Mouse (Mus musculus) kidney, postnatal 10 days (tissue): Measurements from ENCODE around the gene Commd4.

Experiments used
- DNase-seq: peaks from one replicate; pipeline ENCODE4 v3.0.0; 2021; ENCODE audit warnings: mixed read lengths

Gene Commd4

GRCm38 (mm10) chr9:57141417-57142353 is 16.4 kb downstream of the Commd4 start:
- DNase-seq = no peak

DNA sequence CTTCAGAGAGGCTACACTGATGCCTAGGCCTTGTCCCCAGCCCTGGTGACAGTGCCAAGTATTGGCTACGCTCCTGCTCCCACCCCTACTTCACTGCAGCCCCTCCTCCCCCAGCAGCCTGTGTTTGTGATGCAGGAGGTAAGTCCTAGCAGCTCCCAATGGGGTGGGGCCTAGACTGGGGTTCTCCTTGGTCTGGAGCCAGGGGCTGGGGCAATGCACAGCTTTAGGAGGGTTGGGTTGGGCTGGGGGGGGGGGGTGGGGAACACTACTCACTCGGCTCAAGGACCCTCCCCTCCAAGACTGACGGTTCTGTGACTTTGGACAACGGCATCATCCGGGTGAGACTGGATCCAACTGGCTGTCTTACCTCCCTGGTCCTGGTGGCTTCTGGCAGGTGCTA is 18.6 kb downstream of the Commd4 start:
- DNase-seq = no peak

- no peak for DNase-seq
Observed at GRCm38 (mm10) chr9:57139110-57139509, 19.0 kb downstream of the Commd4 start.

DNA sequence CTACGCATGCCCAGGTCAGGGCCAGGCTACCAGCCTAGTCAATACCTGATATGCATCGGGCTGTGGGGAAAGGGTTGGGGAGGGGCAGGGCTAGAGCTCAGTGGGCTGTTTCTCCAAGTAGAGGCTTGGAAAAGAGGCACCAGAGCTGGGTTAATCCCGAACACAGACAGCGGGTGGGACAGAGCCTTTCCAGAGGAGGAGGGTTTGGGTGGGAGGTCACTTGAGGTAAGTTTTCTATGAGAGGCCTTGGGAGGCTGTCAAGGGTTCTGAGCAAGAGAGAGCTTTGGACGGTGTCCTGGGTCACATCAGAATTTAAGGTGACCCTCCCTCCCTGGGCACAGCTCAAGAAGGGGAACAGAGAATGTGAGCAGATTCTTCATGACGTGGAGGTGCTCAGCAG is 19.6 kb downstream of the Commd4 start:
- no peak for DNase-seq

DNA sequence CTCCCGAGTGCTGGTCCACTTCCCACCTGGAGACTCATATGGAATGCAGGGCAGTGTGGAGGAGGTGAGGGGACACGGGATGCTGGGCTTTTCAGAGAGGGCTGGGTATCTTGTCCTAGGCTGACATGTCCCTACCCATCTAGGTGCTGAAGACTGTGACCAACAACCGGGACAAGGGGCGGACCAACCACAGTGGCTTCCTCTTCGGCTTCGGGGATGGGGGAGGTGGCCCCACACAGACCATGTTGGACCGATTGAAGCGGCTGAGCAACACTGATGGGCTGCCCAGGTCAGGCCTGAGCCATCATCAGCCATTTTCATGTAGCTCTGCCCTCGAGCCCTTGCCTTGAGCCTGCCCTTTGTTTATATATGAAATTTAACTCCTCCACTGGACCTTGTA is 20.4 kb downstream of the Commd4 start:
- no peak for DNase-seq

DNA sequence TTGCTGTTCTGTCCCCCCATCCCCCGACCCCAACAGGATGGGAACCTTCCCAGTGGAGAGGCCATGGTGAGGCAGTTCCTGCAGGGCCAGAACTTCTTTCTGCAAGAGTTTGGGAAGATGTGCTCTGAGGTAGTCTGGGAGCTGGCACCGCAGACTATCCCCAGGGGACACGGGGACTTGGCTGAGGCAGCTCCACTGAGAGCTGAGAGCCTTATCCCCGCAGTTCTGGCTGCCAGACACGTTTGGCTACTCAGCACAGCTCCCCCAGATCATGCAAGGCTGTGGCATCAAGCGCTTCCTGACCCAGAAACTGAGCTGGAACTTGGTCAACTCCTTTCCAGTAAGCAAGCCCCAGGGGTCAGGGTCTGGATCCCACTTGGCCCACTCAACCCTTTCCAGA is 20.9 kb downstream of the Commd4 start:
- no peak for DNase-seq

- DNase-seq = peak; percentile 97
Observed at GRCm38 (mm10) chr9:57130577-57131433, 27.3 kb downstream of the Commd4 start, which contains the start of gene Man2c1. Gene Man2c1 (plus strand): TSS chr9:57130690.

DNA sequence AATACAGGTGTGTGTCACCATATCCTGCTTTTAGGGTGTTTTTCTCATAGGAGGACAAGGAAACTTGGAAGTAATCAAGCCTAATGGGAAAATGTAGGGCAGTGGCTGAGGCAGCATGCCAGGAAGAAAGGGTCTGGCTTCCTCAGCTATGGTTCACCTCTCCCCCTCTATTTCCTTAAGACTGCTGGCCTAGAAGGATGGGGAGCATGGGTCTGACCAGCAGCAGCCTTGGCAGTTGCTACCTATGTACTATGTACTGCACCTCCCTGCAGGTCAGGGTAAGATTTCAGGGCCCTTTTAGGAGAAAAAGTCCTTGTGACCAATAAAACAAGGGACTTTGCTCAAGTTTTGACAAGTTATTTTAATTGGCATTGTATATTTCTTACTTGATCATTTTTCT is 28.5 kb downstream of the Commd4 start:
- DNase-seq = no peak

DNA sequence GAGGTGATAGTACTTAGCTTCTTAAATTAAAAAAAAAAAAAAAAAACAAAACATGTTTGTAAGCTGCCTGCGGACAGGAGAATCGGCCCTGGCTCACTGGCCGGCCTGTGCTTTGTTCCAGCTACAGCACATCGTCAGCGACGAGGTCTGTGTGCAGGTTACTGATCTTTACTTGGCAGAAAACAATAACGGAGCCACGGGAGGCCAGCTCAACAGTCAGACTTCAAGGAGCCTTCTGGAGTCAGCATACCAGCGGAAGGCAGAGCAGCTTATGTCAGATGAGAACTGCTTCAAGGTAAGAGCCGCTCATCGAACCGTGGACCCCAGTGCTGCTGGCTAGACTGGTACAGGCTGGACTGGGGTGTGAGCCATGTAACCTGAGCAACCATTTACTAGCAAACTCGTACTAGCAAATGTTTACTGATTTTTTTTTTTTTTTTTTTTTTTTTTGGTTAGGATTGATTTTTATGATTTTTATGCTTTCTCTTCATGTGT is 40.8 kb downstream of the Commd4 start:
- DNase-seq = peak; percentile 41
